Mouse (Mus musculus) Muller cell, postnatal 12 days (primary cell): ENCODE results near the gene Cd248.

Source experiments
- DNase-seq: peaks from one replicate; pipeline ENCODE4 v3.0.0-alpha.2; 2015; ENCODE audit errors: inconsistent ontology term

Cd248 gene

DNA sequence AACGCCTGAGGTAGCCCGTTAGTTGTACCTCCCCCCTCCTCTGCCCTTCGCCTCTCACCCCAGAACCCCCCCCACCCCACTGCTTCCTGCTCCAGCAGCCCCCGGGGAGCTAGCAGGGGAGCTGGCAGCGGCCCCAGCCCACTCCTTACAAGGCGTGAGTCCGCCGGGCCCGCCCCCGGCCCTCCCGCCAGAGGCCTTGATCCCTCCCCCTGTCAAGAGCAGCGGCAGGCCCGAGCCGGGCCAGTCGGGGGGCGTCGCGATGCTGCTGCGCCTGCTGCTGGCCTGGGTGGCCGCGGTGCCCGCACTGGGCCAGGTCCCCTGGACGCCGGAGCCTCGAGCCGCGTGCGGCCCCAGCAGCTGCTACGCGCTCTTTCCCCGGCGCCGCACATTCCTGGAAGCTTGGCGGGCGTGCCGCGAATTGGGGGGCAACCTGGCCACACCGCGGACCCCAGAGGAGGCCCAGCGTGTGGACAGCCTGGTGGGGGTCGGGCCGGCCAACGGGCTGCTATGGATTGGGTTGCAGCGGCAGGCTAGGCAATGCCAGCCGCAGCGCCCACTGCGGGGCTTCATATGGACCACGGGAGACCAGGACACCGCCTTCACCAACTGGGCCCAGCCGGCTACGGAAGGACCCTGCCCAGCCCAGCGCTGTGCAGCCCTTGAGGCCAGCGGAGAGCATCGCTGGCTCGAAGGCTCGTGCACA lies at the start of gene Cd248:
Gene Cd248, plus strand, starts transcription at position 212 of the 703 bp plus-strand sequence.
- peak; percentile 81 for DNase-seq

DNA sequence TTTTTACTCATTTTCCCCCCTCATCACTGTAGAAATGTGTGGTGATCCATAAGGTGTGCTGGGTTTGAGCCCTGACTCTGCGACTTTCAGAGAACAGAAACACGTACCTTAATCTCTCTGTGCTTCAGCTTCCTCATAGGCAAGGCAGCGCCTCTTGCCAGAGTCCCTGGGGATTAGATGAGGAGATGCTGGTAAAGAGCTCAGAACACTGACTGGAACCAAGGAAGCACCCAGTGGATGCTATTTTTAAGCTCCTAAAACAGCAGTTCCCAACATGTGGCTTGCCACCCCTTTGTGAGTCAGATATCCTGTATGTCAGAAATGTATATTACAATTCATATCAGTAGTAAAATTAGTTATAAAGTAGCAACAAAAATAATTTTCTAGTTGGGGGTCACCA lies 49.7 kb upstream of the Cd248 start:
- no peak for DNase-seq

DNA sequence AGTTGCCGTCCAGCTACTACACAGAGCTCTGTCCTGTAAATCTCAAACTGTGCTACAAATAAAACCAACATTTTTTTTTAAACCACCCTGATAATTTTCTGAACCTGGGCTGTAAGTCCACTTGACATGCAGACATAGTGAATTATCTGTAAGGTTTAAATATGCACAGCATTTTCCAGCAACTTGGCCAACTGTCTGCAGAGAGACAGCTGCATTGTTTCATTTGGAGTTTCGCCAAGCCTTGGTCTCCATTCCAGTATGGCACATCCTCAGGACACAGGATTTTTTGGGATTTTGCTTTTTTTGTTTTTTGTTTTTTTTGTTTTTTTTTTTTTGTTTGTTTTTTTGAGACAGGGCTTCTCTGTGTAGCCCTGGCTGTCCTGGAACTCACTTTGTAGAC lies 46.5 kb upstream of the Cd248 start:
- DNase-seq, result no peak

DNA sequence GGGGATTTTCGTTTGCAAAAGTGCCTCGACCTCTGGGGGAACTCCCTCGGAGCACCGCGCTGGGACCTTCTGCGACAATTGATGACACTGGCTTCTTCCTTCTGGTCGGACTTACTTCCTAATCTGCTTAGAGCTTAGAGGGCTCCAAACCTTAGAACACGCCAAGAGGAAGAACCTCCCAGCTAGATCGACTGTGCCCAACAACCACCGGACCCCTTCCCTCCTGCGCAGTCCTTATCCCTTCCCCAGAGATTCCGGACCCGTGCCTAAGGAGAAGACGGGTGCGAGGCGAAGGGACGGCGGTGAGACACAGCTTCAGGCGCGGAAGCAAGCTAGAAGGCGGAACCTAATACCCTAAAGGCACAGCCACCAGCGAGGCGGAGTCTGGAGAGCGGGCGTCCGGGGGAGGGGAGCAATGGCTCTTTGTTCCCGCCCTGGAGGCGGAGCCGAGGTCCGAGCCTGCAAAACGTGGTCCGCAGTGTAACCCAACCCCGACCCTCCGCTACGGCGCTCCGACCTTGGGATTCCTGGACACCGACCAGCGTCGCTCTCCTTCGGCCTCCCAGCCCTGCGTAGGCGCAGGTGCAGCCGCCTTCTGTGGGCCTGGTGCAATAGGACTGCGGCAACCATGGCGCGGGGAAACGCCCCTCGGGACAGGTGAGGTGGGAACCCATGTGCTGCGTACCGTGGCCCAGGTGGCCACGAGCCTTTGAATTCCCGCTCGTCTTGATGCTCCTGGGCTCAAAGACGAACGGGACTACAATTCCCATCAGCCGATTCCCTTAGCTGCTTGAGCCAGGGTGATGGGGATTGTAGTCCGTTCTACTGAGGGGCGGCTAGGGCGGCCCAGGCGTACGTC lies 44.0 kb upstream of the Cd248 start, which contains the start of gene Slc29a2:
Gene Slc29a2, plus strand, starts transcription at position 240 of the 859 bp plus-strand sequence.
- DNase-seq, result peak; percentile 95

DNA sequence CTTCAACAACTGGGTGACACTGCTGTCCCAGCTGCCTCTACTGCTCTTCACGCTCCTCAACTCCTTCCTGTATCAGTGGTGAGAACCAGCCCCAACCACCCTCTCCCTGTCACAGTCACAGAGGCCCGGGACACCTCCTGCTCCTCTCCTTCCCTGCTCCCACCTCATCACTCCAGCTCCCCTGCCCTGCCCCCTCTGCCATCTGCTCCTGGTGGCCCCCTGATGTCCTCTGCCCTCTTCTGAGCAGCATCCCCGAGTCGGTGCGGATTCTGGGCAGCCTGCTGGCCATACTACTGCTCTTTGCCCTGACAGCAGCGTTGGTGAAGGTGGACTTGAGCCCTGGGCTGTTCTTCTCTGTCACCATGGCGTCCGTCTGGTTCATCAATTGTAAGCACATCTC lies 41.8 kb upstream of the Cd248 start:
- DNase-seq, result no peak

DNA sequence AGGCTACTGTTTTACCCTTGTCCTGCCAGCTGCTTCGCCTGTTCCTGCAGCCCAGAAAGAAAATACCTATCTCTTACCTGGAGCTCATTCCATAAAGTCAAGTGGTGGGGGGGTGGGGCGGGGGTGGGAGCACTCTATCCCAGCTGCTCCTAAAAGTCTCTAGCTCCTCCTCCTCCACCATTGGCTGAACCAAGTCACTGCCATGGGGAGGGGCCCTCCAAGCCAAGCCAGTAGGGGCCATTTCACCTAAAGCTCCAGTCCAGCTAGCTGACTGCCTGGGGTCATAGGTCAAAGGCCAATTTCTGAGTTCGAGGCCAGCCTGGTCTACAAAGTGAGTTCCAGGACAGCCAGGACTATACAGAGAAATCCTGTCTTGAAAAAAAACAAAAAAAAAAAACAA lies 35.2 kb upstream of the Cd248 start:
- no peak for DNase-seq

DNA sequence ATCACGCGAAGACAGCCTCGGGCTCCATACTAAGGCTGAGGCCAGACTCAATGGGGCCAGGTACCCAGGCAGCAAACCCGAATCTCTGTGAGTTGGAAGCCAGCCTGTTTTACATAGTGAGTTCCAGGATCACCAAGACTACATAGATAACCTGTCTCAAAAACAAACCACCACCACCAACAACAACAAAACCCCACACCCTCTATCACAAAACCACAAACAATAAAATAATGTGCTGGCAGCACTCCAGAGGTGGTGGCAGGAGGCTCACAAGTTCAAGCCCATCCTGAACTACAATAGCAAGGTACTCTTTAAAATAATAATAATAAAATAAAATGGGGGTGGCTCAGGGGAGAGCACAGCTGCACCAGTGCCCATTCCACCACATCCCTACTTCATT lies 31.3 kb upstream of the Cd248 start:
- DNase-seq, result no peak

DNA sequence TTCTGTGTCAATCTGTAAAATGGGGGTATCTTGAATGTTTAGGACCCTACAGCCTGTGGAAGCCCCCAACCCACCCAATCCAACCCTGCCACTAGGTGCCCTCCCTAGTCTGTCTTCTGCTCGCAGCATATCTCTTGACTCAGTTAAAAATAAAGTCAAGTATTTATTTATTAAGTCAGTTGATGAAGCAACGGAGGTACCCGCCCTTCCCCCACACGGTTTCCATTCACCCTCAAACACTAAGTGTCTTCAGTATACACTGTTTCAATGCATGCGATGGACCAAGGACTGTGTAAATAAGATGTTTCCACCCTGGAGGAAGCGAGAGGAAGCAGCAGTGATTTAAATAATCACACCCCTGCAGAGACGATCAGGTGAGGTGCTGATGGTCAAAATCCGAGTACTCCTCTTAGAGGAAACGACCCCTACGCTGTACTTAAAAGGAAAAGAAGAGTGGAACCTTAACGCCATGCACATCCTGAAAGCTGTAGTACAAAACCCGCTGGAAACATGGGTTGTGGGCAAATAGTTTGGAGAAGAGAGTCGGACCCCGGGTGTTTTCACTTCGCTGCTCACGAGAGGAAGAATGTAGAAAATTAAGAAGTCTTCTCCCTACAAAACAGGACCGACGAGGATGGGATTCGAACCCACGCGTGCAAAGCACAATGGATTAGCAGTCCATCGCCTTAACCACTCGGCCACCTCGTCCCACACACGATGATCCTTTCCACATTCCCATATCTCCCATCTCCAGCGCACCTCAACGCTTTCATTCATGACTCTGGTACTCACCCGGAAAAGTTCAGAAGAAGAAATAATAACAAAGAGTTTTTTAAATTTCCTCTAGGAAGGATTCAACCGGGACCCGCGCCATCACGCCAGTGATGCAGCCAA lies 30.0 kb upstream of the Cd248 start:
- DNase-seq, result peak; percentile 81

DNA sequence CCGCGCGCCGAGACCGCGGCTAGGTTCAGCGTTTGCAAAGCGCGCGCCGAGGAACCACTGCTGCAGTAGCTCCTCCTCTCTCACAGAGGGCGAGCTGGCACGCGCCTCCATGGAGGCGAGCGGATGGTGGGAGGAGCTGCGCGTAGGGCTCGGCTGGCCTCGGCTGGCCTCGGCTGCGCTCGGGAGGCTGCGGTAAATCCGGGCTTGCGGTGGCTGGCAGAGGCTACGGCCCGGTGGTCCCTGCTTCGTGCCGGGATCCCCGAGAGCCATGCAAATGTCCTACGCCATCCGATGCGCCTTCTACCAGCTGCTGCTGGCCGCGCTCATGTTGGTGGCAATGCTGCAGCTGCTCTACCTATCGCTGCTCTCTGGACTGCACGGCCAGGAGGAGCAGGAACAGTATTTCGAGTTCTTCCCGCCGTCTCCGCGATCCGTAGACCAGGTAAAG lies 29.1 kb upstream of the Cd248 start, which contains the start of the genes B4gat1 and AC124502.3:
Gene B4gat1, plus strand, starts transcription at position 118 of the 448 bp plus-strand sequence.
Gene AC124502.3, plus strand, starts transcription at position 183 of the 448 bp plus-strand sequence.
- peak; percentile 94 for DNase-seq

DNA sequence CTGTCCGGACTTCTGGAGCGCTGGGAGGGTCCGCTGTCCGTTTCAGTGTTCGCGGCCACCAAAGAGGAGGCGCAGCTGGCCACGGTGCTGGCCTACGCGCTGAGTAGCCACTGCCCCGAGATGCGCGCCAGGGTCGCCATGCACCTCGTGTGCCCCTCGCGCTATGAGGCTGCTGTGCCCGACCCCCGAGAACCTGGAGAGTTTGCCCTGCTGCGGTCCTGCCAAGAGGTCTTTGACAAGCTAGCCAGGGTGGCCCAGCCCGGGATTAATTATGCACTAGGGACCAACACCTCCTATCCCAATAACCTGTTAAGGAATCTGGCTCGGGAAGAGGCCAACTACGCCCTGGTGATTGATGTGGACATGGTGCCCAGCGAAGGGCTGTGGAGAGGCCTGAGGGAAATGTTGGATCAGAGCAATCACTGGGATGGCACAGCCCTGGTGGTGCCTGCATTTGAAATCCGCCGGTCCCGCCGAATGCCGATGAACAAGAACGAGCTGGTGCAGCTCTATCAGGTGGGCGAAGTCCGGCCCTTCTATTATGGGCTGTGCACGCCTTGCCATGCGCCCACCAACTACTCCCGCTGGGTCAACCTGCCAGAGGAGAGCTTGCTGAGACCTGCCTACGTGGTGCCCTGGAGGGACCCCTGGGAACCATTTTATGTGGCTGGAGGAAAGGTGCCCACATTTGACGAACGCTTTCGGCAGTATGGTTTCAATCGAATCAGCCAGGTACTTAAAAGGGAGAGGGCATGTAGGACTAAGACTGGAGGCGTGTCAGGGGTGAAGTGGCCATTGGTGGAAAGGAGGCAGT lies 28.4 kb upstream of the Cd248 start:
- DNase-seq, result no peak

DNA sequence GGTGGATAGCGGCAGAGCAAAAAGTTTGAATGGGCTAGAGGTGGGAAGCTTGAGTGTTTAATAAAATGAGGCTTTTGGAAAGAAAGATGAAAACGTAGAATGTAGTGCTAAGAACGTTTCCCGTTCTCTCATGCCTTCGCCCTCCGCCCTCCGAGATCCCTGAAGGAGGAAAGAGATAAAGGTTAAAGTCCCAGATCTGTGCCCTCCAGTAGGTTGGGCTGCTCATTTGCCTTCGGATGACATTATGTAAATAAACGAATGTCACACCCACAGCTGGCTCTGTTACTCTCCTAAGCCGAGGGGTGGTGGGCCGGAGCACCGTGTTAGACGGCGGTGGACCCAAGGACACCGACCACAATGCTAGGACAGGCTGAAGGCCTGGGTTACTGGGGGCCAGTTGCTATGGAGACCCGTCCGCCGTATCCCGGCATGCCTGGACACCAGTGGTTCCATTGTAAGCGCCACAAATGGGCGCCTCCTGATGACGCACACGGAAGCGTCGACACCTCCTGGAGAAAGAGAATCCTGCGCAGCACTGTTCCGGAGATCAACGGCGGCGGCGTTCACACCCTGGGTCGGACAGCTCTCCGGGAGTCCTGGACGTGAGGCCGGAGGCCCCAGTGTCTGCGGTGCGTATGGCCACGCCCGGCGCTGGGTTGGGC lies 26.9 kb upstream of the Cd248 start, which contains the start of gene Brms1:
Gene Brms1, plus strand, starts transcription at position 493 of the 662 bp plus-strand sequence.
- peak; percentile 88 for DNase-seq

DNA sequence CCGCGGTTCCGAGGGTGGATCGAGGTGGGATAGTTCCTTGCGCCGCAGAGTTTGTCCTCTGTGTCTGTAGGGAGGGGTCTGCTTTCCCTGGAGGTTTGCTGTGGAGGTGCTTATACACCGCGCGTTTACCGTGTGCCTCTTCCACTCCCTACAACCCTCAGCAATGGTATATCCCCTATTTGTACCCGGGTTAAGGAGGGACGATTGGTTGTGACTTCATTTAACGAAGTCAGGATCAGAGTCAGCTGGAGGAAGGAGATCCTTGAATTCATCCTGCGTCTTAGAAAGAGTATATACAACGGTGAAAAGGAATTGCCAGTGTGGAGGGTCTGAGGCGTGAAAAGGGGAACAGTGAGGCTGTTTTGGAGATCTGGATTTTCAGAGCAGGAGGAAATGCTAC lies 26.3 kb upstream of the Cd248 start:
- DNase-seq, result no peak

DNA sequence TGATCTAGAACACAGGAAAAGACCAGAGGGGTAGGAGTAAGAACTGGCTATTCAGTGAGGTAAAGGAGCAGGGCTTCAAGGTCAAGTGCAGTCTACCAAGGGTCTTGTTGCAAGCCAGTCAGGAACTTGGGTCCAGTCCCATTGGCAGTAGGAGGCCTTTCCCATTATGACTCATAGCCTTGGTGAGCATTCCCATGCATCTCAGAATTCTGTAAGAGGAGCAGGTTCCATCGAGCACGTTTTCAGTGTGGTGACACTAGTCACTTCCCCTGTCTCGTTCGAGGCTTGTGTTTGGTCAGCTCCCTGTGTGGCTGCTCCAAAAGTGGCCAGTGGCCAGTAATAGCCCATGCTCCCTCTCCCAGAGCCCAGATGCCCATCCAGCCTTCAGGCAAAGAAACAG lies 22.3 kb upstream of the Cd248 start:
- DNase-seq, result peak; percentile 42

DNA sequence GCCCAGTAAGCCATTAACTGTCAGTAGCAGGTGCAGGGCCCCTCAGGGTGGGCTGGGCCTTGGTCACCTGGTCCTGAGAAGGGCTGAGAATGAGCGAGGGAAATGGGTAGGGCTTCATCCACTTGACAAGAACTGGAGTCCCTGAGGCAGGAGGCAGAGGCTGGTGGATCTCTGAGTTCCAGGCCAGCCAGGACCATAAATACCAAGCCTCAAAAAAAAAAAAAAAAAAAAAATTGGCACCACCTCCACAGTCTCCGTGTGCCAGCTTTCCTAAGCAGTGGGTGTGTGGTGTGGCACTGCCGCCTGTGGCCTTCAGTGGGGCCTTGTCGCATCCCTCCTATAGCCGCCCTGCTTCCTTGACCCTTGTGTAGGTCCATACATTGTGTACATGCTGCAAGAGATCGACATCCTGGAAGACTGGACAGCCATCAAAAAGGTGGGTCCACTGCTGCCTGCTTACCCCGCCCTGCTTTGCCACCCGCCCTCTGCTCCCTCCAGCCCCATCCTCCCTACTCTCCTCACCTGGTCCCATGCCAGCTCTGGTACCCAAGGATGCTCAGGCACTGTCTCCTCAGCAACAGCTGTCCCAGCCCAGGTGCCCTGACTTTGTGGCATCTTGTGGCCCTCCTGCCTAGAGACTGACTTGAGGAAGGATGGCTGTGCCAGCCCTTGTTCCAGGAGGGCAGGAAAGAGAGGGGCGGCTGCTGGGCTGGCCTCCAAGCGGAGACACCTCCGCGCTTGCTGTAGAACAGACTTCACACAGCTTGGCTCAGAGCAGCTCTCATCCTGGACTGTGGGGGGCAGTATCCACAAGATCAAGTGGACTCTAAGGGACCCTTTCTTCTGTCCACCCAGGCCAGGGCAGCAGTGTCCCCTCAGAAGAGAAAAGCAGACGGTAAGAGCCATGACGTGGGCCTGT lies 19.5 kb upstream of the Cd248 start:
- no peak for DNase-seq

DNA sequence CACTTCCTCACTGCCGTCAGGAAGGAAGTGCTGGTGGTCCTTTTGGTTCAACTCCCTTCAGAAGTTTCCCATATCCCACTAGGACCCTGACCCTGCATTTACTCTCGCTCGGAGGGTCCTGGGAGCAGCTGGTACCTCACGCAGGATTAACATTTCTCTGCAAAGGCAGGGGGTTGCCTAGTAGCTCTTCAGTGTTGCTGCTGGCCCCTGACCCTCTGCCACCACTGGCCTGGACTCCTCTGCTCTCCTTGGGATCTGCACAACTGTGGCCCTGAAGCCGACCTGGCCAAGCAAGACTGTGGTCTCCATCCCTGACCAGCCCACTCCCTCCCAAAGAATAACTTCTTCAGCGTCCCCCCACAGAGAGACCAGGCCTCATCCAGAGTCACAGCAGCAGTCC lies 18.6 kb upstream of the Cd248 start:
- DNase-seq, result no peak

DNA sequence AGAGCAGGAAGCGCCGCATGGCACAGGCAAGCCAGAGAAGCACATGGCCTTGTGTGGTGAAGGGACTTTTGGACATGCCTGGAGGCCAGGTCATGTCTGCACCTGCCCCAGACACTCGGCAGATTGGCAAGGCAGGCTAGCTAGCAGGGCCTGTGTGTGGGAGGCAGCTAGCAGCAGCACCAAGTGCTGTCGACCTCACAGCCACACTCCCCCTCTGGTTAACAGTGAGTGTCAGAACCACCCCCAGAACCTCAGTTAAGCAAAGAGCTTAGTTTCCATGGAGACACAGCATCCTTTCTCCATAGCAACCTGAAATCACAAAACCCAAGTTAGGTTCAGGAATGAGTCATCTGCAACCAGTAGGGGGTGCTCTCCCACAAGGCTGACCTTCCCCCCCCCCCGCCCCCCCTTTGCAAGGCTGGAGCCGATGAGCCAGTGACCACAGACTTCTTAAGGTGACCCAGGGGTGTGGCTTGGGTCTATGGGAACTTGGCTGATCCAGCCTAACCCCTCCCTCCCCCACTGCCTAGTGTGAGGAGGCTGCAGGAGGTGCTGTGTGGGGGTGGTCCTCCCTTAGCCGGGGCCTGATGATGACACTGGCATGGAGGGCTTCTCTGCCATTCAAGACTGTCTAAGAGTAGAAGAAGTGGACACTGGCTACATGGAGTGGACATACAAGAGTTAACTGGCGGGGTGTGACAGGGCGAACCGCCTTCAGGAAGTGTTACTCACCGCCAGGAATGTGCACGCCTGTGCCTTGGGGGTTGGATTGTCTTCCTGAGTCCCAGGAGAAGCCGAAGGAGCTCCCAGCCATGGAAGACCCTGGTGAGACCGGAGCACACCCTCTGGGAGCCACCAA lies 17.6 kb upstream of the Cd248 start, which contains the start of gene Rin1:
Gene Rin1, plus strand, starts transcription at position 435 of the 859 bp plus-strand sequence.
- peak; percentile 86 for DNase-seq

DNA sequence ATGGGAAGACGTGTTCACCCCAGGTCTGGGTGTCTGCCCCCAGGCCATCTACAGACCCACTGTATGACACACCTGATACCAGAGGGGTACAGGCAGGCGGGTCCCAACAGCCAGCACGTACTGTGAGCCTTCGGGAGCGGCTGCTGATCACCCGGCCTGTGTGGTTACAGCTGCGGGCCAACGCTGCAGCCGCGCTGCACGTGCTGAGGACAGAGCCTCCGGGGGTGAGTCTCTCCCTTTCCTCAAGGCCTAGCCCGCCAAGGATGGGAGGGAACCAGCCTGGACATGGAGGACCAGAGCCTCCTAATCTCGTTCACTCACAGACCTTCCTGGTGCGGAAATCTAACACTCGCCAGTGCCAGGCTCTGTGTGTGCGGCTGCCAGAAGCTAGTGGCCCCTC lies 16.8 kb upstream of the Cd248 start:
- DNase-seq, result peak; percentile 46

DNA sequence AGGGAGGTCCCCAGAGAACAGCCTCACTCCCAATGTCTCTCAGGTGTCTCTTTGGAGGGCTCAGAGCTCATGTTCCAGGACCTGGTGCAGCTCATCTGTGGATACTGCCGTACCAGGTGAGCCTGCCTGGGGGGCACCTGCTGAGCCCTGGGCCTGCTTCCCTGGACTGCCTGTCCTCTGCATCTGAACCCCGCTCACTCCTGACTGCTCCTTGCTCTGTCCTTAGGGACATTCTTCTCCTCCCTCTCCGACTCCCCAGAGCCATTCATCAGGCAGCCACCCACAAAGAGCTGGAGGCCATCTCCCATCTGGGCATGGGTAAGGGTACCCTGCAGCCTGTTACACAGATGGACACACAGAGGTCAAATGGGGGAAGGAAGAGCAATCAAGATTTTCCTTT lies 16.4 kb upstream of the Cd248 start:
- peak; percentile 12 for DNase-seq
